Mouse (Mus musculus): ENCODE measurements around the gene Bicc1. TPM values are rescaled to one million over a fixed set of nuclear protein-coding genes. Genes with fewer than 3 reads are reported as not detected.

The Bicc1 gene
- polyA plus RNA-seq, 1 experiment from 2014 or later: 8.9 TPM

Other genes starting within 250 kb of the Bicc1 start
- 104 and 105 TPM in 2 replicates for gene Tfam, start 78.6 kb upstream of the Bicc1 start, polyA plus RNA-seq (2014; fragmentation: Nextera tagmentation; extraction: Ambion mirVana)
- 34.7 and 41.6 TPM in 2 replicates for gene Ube2d1, start 125.6 kb upstream of the Bicc1 start, polyA plus RNA-seq (2014; fragmentation: Nextera tagmentation; extraction: Ambion mirVana)
- 129 TPM in 2 replicates for gene Cisd1, start 185.3 kb upstream of the Bicc1 start, polyA plus RNA-seq (2014; fragmentation: Nextera tagmentation; extraction: Ambion mirVana)
- gene Ipmk, start 188.1 kb upstream of the Bicc1 start, polyA plus RNA-seq (2014; fragmentation: Nextera tagmentation; extraction: Ambion mirVana): 18.2 and 21.0 TPM in 2 replicates

All from liver, embryonic 11.5 days (tissue).